Mouse (Mus musculus) embryonic fibroblast, embryonic 13.5 days (primary cell): ENCODE results near the gene Gm4131.

Source experiments
- CTCF ChIP-seq: IDR thresholded peaks from 2 replicates; pipeline ENCODE4 v1.5.1; 2011; ENCODE audit warnings: mild to moderate bottlenecking, control low read depth, low read length, moderate library complexity, borderline replicate concordance; ENCODE audit not compliant: insufficient read depth
- POLR2A ChIP-seq: IDR thresholded peaks from 2 replicates; pipeline ENCODE4 v1.6.1; 2011; ENCODE audit warnings: low read depth, mild to moderate bottlenecking, control low read depth, low read length, moderate library complexity

GRCm38 (mm10) chr14:62546746-62547145 is 20.0 kb downstream of the Gm4131 start:
- no peak for TF ChIP-seq CTCF
- TF ChIP-seq POLR2A, result no peak
